Mouse (Mus musculus): Measurements from ENCODE around the gene Senp1. TPM values are rescaled to one million over a fixed set of nuclear protein-coding genes. Genes with fewer than 3 reads are reported as not detected.
A peak's percentile ranks its signal among the peaks of the same experiment; 100 is the strongest.

Senp1 gene
- polyA plus RNA-seq, 1 experiment from 2014 or later = 46.6 TPM

- whole genome bisulfite sequencing = 7% methylated on average over 1 of the region's 1 CpGs
- peaks cover 64% of the 10 kb centered on the region for H3K4me1 ChIP-seq
- peak overlapping the region; percentile 44 for H3K4me3 ChIP-seq
- H3K27me3 ChIP-seq (replicated peaks; ENCODE audit: low read depth, poor library complexity, severe bottlenecking) = no peaks in the 10 kb centered on the region
- H3K9me3 ChIP-seq = no peaks in the 10 kb centered on the region
- DNase-seq (ENCODE audit: low spot score) = peak; percentile 61
- peak overlapping the region; percentile 95 for H3K27ac ChIP-seq (replicated peaks)
- peaks cover 94% of the 10 kb centered on the region for H3K36me3 ChIP-seq (replicated peaks)
Observed at GRCm38 (mm10) chr15:97989544-97989943, 104.0 kb downstream of the Senp1 start.

Other genes starting within 250 kb of the Senp1 start
- 26.6 and 30.2 TPM in 2 replicates for gene Hdac7, start 249.2 kb downstream of the Senp1 start, polyA plus RNA-seq (2016; fragmentation: Nextera tagmentation; extraction: Ambion mirVana)
- gene Vdr, start 183.1 kb downstream of the Senp1 start, polyA plus RNA-seq (2016; fragmentation: Nextera tagmentation; extraction: Ambion mirVana) = 0.59 and 0.82 TPM in 2 replicates
- 36.0 and 38.1 TPM in 2 replicates for gene Tmem106c, start 129.5 kb downstream of the Senp1 start, polyA plus RNA-seq (2016; fragmentation: Nextera tagmentation; extraction: Ambion mirVana)
- gene Col2a1, start 89.0 kb downstream of the Senp1 start, polyA plus RNA-seq (2016; fragmentation: Nextera tagmentation; extraction: Ambion mirVana) = 271 and 282 TPM in 2 replicates
- 36.6 and 39.8 TPM in 2 replicates for gene Pfkm, start 1.2 kb downstream of the Senp1 start, polyA plus RNA-seq (2016; fragmentation: Nextera tagmentation; extraction: Ambion mirVana)
- gene Asb8, start 71.9 kb upstream of the Senp1 start, polyA plus RNA-seq (2016; fragmentation: Nextera tagmentation; extraction: Ambion mirVana) = 38.0 and 43.2 TPM in 2 replicates
- gene Ccdc184, start 73.4 kb upstream of the Senp1 start, polyA plus RNA-seq (2016; fragmentation: Nextera tagmentation; extraction: Ambion mirVana) = 2.1 and 2.5 TPM in 2 replicates
- not detected in 2 replicates for gene Olfr288, start 101.8 kb upstream of the Senp1 start, polyA plus RNA-seq (2016; fragmentation: Nextera tagmentation; extraction: Ambion mirVana)
- not detected in 2 replicates for gene Gm44579, start 127.2 kb upstream of the Senp1 start, polyA plus RNA-seq (2016; fragmentation: Nextera tagmentation; extraction: Ambion mirVana)
- gene Olfr287, start 127.3 kb upstream of the Senp1 start, polyA plus RNA-seq (2016; fragmentation: Nextera tagmentation; extraction: Ambion mirVana) = not detected in 2 replicates
- gene Olfr286, start 140.7 kb upstream of the Senp1 start, polyA plus RNA-seq (2016; fragmentation: Nextera tagmentation; extraction: Ambion mirVana) = not detected in 2 replicates
- gene H1fnt, start 163.5 kb upstream of the Senp1 start, polyA plus RNA-seq (2016; fragmentation: Nextera tagmentation; extraction: Ambion mirVana) = not detected in 2 replicates
- 0.44 and 0.52 TPM in 2 replicates for gene Zfp641, start 202.4 kb upstream of the Senp1 start, polyA plus RNA-seq (2016; fragmentation: Nextera tagmentation; extraction: Ambion mirVana)
- not detected in 2 replicates for gene Olfr285, start 223.6 kb upstream of the Senp1 start, polyA plus RNA-seq (2016; fragmentation: Nextera tagmentation; extraction: Ambion mirVana)
- gene Olfr284, start 247.2 kb upstream of the Senp1 start, polyA plus RNA-seq (2016; fragmentation: Nextera tagmentation; extraction: Ambion mirVana) = not detected in 2 replicates